Mouse (Mus musculus): Measurements from ENCODE around the gene Arl5b. TPM values are rescaled to one million over a fixed set of nuclear protein-coding genes. Genes with fewer than 3 reads are reported as not detected.

Arl5b gene
- polyA plus RNA-seq, 1 experiment from 2014 or later = 53.6 TPM

Other genes starting within 250 kb of the Arl5b start
- 10.6 and 10.7 TPM in 2 replicates for gene Nsun6, start 5.7 kb downstream of the Arl5b start, polyA plus RNA-seq (2016; fragmentation: Nextera tagmentation; extraction: Ambion mirVana)

Data from embryonic facial prominence, embryonic 10.5 days (tissue).